Mouse (Mus musculus) adrenal gland, postnatal 36 days (tissue): ENCODE measurements around the gene Hfe2. TPM values are rescaled to one million over a fixed set of nuclear protein-coding genes. Genes with fewer than 3 reads are reported as not detected.
"Not testable (repeated sequence)": the region's sequence is repeated elsewhere in the genome, so short reads cannot be mapped to it uniquely, and the experiment has no call there.

ENCODE experiments used
- DNase-seq, 2 experiments: peaks; one replicate each; pipeline ENCODE4 v3.0.0; 2021; ENCODE audit warnings: mixed read lengths in 1 of 2
- total RNA-seq, 2 experiments: library from RNA; stranded (reverse); gene quantifications; 2 replicates each; pipeline ENCODE4 v1.2.3; 2021

The Hfe2 gene
- total RNA-seq, 2 experiments from 2014 or later: not detected

DNA sequence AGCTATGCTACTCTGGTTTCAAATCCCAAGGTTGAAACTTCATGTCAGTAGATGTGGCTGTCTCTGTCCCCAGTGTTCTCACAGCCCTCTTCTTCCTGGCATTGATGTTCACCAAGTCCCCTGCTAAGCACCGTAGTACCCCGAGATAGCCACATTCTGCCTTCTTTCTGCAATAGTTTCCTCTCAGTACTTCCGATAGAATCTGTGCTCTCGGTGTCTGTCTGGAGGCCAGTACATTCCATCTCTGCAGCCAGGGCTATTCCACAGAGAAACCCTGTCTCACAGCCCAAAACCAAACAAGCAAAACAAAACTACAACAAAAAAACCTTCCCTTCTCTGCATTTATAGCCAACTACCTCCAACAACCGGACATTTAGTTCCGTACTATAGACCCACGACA is 28.8 kb upstream of the Hfe2 start:
- no peak for DNase-seq

DNA sequence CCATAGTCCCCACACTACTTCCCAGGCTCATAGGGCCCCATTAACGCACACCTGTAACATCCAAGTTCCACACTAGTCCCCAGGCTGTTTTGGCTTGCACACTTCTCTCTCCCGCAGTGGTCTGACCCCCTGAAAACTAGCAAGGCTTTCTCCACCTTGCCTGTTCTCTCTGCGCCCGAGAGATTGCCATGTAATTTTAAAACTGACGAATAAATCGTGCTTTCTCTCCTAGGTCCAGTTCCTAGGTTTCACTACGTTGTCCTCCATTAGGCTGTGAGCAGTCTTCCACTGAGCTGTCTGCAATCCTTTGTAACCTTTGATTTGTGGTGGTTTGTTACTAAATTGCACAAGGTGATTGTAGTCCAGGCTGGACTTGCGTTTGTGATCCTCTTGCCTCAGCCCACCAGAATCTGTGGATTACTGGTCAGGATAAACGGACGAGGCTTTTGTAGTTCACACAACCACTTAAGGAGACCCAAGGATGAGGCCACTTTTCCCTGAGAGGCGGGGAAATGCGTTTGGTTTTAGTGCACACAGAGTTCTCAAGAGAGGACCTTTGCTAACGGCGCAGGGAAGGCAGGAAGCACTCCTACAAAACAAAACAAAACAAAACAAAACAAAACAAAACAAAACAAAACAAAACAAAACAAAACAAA is 28.2 kb upstream of the Hfe2 start:
- DNase-seq: not testable (repeated sequence)

DNA sequence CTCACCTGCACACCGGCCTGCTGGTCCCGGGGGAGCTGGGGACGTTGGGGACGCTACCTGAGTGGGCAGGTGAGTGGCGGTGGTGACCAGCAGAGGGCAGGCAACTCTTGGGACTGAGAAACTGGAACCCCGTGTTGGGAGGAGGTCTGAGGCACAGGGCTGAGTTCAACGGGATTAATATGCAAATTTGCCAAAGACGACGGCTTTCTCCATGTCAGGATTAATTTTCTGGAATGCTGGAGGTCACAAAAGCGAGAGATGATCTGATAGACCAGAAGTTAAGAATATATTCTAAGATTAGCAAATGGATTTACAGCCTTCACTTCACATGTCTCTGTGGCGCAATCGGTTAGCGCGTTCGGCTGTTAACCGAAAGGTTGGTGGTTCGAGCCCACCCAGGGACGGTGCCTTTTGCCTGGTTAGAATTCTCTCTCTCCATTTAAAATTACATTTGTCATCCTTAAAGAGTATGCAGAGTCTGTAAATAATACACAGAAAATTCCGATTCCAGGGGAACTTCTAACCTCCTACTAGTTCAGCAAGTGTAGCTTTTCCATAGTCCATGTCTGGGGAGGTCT is 27.4 kb upstream of the Hfe2 start:
- peak; percentile 83 to 84 for DNase-seq

DNA sequence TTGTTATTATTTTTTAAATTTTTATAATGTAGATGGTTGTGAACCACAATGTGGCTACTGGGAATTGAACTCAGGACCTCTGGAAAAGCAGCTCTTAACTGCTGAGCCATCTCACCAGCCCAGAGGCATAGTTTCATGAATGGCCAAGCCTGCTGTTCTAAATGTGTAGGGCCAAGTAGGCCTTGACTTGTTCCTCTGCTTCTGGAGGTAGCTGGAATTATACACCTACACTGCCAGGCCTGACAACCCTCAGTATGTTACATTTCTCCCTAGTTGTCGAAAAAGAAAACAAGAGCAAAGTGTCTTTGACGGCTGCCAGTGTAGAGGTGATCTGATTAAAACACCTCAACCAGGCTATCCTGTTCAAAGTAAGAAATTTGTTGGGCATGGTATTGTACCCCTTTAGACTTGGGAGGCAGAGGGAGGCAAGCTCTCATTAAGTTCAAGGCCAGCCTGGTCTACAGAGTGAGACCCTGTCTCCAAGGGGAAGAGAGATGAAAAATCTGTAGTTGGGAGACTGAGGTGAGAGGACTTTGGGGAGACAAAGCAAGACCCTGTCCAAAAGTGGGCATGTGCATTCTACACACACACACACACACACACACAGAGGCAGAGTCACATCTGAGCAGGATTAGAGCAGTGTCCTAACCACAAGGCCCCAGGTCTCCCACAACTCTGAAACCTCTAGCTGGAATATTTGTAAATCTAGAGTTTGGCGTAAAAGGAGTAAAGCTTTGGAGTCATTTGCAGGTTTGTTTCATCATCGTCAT is 26.3 kb upstream of the Hfe2 start:
- DNase-seq: no peak

DNA sequence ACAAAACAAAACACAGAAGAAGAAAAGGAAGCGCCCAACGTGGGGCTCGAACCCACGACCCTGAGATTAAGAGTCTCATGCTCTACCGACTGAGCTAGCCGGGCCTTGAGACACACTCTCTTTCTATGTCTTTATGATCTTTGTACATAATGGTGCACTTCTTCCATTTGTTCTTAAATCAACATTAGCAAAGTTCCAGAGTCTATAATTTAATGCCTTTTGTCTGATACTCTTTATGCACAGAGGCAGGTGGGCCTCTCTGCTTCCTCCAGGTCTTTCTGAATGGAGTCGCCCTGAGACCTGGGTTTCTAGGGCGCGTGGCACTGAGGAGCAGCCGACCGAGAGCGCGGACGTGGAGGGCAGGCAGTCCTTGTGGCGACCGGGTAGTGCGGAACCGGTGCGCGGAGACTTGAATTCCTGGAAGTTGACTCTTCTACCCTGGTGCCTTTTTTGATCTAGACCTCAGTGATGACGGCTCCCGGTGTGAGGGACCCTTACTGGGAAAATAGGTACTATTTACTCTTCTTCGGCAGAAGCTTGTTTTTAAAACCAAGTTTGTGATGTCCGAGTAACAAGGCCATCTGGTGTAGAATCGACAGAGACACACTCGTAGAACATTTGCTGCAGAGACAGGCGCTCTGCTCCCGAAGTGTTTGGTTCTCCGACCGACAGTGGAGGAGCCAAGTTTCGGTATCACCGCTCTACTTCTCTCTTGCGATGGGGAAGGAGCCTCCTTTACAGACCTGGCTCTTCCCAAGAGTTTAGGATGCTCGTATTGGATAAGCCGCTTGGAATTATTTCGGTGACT is 25.3 kb upstream of the Hfe2 start:
- DNase-seq: peak; percentile 77

DNA sequence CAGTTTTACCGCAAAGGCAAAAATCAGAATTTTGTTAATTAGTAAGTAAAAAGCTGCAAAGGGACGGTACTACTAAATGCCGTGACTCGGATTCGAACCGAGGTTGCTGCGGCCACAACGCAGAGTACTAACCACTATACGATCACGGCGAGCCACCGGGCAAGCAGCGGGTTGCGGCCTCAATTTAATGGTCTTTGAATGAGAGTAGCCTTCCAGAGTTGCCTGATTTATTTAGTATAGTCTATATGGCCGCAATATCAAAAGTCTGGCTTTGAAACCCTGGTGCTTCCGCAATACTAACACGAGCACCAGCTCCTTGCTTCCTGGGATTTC is 24.7 kb upstream of the Hfe2 start:
- DNase-seq: peak; percentile 92 to 93

DNA sequence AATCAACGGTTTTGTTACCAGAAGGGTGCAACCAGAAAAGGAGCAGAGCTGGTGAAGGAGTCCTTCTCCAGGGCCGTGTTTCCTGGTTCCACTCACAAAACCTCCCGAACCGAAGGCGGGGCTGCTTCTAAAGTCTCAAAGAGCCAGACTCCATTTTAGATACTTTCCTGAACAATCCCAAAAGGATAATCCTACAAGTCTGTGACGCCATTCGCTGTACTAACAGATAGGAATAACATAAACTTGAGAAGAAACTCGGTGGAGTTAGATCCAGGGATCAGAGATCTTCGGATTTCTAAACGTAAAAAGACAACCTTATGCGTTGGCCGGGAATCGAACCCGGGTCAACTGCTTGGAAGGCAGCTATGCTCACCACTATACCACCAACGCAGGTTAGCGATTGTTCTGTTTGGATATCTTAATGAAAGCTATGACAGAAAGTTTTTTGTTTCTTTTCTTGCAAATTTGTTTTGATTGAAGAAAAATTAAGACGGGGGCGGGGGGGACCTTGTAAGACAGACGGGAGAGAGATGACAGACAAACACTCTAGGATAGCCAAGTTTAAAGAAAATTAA is 24.2 kb upstream of the Hfe2 start:
- peak; percentile 90 to 92 for DNase-seq

DNA sequence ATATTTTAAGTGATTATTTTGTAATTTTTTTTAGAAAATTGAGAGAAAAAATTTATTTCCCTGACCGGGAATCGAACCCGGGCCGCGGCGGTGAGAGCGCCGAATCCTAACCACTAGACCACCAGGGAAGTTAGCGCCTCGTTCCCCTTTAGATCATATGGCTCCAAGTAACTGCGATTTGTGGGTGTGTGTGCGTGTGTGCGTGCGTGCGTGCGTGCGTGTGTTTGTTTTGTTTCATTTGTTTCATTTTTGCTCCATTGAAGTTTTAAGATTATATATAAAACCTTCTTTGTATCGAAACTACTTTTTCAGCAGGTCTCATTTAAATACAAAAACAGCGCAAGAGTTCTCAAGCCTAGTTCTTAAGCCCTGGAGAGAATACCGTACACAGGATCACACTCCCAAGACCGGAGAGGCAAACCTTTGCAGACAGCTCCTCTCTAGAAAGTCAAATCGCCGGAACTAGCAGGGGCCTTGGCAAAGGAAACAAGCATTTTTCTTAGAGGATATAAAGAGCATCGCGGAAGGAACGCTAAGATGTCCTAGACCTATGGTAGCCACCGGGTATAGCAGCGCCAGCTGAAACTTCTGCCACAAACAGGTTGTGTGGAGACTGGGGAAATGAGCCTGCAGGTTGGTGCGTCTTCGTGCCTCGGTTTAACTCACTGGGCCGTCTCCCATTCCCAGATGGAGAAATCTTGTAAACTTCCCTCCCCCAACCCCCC is 23.4 kb upstream of the Hfe2 start:
- DNase-seq: peak; percentile 84 to 85

DNA sequence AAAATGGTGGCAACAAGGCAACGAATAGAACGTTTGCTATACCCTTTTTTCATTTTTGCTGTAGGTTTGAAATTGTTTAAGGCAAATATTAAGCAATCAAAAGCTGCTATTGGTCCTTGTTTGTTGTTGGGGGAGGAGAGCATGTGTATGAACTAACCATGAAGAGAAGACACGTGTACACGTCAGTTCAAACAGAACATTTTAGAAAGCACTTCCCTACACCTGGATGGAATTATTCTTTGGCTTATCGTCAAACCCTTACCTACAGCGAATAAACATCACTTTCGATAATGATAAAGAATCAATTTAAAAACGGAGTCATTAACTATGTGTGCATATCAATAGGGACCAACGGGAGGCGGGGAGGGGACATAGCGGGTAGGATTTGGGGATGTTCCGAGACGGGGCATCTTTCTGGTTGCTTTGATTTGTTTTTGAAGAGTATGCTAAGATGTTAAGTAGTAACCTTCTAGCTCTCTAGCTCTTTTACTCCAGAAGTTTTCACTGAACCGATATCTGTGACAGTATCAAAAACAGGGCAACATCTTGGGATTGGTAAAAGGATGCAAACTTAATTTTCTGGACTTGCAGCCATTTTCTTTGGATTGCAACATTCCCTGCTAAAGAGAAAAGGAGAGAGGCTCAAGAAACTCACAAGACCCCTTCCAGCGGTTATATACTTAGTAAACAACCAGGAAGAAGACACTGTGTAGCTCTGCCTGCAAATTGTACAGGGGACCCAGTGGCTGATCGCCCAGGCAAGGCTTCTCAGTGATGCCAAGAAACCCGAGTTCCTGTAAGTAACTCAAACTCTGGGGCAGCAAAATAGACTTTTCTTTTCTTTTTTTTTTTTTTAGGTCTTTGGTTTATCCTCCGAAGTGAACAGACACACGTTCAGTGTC is 22.5 kb upstream of the Hfe2 start:
- DNase-seq: peak in 1 of 2 experiments; percentile 15

DNA sequence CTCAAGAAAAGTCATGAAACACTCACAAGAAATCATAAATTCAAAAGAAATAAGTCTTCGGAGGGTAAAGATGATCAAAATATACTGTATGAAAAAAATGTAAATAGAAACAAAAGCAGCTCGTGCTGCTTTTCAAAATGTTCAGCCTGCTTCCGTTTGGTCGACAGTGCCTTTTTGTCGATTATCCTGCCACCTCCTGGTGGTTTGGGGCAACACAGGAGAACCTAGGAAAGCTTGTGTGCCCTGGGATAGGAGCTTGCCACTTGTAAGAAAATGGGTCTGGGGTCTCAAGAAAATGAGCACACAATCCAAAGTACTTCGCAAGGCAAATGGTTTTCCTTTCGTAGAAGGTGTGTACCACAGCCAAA is 21.9 kb upstream of the Hfe2 start:
- DNase-seq: peak; percentile 69 to 80

DNA sequence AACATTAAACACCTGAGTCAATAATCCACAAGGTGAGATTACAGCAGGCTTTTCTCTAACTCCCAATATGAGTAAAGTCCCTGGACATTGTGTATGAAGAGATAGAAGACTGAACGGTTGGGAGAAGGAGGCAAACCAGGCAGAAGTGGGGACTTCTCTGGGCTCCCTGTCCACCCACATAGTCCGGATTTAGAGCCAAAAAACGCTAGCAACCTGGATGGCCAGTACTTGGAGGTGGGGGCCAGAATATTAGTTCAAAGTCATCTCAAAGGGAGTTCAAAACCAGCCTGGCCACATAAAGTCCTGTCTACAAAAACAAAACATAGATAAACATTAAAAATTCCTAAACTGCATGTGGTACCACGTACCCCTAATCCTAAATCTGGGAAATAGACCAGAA is 21.0 kb upstream of the Hfe2 start:
- DNase-seq: no peak

DNA sequence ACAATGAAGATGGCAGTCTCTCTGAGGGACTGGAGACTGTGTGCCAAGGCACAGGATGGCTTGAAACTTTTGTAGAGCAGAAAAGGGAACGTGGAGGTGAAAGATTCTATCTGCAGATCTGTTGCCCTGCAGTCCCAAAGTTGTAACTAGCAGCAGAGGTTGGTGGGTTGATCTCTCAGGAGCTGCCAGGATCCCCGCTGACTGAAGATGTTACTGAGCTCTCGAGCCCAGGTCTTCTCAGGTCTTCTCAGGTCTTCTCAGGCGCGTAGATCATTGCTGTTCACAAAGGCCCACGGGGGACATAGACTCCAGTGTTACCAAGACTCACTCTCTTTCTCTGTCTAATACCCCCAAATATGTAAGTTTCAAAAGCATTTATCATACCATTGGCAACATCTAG is 20.0 kb upstream of the Hfe2 start:
- DNase-seq: no peak

DNA sequence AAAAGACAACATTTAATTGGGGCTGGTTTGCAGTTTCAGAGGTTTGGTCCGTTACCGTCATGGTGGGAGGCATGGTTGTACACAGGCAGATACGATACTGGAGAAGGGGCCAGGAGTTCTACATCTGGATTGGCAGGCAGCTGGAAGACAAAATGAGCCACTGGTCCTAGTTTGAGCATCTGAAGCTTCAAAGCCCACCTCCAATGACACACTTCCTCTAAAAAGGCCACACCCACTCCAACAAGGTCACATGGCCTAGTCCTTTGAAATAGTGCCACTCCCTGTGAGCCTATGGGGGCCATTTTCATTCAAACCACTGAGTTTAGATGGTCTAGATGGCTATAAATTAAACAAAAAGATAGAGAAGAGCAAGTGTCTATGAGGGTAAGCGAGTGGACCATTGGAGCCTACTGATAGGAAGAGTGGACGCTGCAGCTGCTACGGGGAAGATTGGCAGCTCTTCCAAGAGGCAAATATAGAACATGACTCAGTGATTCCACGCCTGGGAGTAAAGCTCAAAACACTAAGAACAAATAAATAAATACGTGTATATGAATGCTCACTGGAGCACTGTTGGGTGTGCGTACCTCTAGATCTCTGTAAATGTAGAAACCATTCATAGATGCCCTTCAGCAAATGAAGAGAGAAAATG is 18.4 kb upstream of the Hfe2 start:
- DNase-seq: no peak

DNA sequence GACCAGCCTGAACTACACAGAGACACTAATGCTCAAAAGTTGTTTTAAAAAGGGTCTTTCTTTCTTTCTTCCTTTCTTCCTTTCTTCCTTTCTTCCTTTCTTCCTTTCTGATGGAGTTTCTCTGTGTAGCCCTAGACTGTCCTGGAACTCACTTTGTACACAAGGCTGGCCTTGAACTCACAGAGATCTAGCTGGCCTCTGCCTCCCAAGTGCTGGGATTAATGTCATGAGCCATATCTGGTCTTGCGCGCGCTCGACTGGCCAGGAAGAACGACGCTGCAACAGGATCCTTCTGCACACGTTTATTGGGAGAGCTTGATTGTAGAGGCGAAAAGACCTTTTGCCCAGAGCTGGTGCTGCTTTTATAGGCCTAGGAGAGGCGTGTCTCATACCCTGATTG is 17.0 kb upstream of the Hfe2 start:
- not testable (repeated sequence) for DNase-seq

DNA sequence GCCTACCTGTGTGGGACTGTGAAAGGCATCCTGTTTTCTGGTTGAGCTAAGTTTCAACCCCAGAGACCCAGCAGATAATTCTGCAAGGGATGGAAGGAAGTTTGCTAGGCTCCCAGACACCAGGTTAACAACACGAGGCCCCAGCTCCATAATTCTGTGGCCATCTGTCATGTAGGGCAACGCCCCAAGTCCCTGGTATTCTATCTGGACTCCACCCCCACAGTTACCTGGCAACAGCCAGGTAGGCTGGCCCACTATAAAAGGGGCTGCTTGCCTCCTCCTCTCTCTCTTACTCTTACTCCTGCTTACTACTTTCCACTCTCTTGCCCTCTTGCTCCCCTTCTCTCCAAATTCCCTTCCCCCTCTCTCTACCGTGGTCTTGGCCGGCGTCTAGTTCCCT is 4.8 kb upstream of the Hfe2 start:
- DNase-seq: no peak

DNA sequence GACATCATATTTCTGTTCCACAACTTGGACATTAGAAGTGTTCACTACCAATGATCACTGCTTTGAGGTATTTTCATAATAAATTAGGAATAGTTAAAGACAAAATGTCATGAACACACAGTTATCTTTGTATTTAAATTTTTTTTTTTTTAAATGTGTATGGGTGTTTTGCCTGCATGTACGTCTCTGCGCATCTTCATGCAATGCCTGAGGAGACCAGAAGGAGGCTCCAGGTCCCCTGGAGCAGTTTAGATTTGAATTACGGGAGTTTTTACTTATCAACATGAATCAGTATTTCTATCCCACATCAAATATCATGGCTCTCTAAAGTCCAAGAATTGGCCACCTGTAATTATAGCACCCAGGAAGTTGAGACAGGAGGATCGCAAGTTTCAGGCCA is 2.8 kb upstream of the Hfe2 start:
- peak; percentile 17 to 37 for DNase-seq

DNA sequence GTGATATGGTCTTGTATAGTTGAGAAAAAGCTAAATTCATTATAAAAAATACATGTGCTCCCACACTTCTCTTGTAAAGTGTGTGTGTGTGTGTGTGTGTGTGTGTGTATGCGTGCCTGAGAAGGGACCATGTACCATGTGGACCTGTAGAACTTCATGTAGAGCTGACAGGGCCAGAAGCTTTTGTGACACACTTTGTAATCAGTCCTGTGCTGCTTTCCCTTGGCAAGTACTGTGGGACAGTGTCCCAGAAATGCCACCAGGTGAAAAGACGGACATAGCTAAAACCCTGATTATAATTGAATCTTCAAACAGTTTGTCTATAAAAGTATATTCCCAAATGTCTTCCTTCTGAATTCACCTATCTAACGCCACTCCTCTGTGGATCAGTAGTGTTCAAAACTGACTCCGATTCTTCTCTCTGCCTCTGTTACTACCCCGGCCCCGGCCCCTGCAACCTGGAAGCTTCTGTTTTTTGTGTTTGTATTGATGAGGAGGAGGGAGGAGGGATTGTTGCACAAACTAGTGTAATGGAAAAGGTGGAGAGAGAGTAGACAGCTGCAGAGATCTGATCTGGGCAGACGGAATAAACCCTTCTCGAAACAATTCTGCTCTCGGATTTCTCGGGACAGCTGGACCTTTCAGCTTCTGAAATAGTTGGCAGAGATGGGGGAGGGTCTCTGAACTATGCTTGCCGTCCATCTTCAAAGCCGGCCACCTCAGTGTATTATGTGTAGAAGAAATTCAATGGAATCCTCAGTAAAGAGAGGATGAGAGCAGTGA is 753 bp upstream of the Hfe2 start:
- DNase-seq: no peak

DNA sequence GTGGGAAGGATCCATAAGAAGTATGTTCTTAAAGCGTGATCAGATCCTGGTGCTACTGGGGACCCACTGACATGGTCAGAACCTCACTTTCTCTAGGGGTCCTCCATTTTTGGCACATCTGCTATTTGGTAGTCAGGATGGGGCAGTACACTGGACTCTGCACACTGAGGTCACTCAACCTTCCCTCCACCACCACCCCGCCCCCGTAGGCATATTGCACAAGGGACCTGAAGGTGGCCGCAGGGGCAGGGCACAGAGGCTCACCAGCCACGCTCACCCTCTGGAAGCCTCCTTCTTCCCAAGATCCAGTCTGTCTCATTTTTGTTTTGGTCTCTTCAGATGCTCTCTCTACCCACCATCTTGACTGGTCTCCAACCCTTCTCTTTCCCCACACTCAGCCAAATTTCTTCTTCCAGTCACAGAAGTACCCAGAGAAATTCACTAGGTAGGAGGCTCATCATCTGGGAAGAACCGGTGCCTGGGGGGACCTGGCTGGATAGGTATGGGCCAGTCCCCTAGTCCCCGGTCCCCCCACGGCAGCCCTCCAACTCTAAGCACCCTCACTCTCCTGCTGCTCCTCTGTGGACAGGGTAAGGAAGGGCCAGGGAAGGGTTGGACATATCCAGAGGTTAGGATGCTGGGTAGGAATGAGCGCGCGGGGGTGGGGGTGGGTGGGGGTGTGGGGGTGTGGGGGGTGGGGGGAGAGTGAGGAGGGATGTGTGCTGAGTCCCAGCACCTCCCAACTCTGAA is 1.2 kb downstream of the Hfe2 start:
- DNase-seq: peak in 1 of 2 experiments; percentile 19
